Comparison of ENCODE assay signal across 12 mouse cellular contexts in the genomic region with DNA sequence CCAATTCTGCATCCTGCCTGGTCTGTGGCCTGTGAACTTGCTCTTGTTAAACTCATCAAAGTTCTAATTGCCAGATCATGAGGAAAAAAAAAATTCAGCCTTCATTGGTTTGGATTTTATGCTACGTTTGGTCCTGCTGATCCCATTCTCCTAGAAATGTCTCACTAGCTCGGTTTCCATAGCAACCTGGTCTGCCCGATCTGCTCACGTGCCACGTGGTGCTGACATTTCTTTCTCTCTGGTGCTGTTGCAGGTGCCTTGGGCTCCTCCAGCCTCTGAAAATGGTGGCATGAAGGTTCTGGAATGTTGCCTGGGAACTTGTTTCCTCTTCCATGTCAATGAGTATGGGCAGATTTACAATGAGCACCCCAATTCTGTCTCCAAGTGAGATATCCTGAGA. TPM values are rescaled to one million over a fixed set of nuclear protein-coding genes. Genes with fewer than 3 reads are reported as not detected.
A peak's percentile ranks its signal among the peaks of the same experiment; 100 is the strongest.
DNase-seq lines count a peak whose midpoint lies in the region; ATAC-seq and TF ChIP-seq lines count a peak whose summit lies in the region.
"Had no signal": no experiment of that assay in that cellular context is flagged by ENCODE, and none has a peak within 500 bp of the region (broad histone marks: within the 10 kb centered on the region; RNA-seq: fewer than 3 reads in every experiment).

No protein-coding gene starts in this region.

- peaks cover 42% of the 10 kb centered on the region for H3K4me1 ChIP-seq in neural tube, embryonic 13.5 days (replicated peaks)
- H3K4me1 ChIP-seq in forebrain, embryonic 13.5 days: peaks cover 55% of the 10 kb centered on the region
- H3K4me1 ChIP-seq in lung, postnatal 0 days (ENCODE audit: insufficient read depth, low read depth, low read length): no peaks in the 10 kb centered on the region

- WGBS in neural tube, embryonic 13.5 days: 18% methylated on average over 5 of the region's 5 CpGs
- WGBS in forebrain, embryonic 13.5 days: 13% methylated on average over 5 of the region's 5 CpGs
- 19% methylated on average over 5 of the region's 5 CpGs for WGBS in lung, postnatal 0 days

- no peaks in the 10 kb centered on the region for H3K36me3 ChIP-seq in neural tube, embryonic 13.5 days
- no peaks in the 10 kb centered on the region for H3K36me3 ChIP-seq in forebrain, embryonic 13.5 days (ENCODE audit: poor library complexity, severe bottlenecking)
- H3K36me3 ChIP-seq in lung, postnatal 0 days (ENCODE audit: insufficient read depth, low read length): no peaks in the 10 kb centered on the region
- H3K36me3 ChIP-seq: G1E had no signal

- no peak for TF ChIP-seq CTCF in lung, postnatal 0 days (IDR thresholded peaks at IDR 0.05)

- TF ChIP-seq EP300 in lung, postnatal 0 days (IDR thresholded peaks at IDR 0.05): no peak

- peak overlapping the region; percentile 61 for H3K27ac ChIP-seq in neural tube, embryonic 13.5 days (replicated peaks)
- H3K27ac ChIP-seq in forebrain, embryonic 13.5 days: peak overlapping the region; percentile 69
- no peak overlapping the region for H3K27ac ChIP-seq in lung, postnatal 0 days (ENCODE audit: low read length)

- no peaks in the 10 kb centered on the region for H3K9me3 ChIP-seq in neural tube, embryonic 13.5 days
- no peaks in the 10 kb centered on the region for H3K9me3 ChIP-seq in forebrain, embryonic 13.5 days (replicated peaks)
- no peaks in the 10 kb centered on the region for H3K9me3 ChIP-seq in lung, postnatal 0 days (ENCODE audit: low read length)
- H3K9me3 ChIP-seq: G1E had no signal

- no peaks in the 10 kb centered on the region for H3K27me3 ChIP-seq in neural tube, embryonic 13.5 days
- H3K27me3 ChIP-seq in forebrain, embryonic 13.5 days: no peaks in the 10 kb centered on the region
- no peaks in the 10 kb centered on the region for H3K27me3 ChIP-seq in lung, postnatal 0 days (replicated peaks; ENCODE audit: insufficient read depth, low read length)

- ATAC-seq in neural tube, embryonic 13.5 days (ENCODE audit: low read depth): no peak
- ATAC-seq in forebrain, embryonic 13.5 days: peak; percentile 54; the same call in 1 of the 2 replicates
- no peak for ATAC-seq in lung, postnatal 0 days

- no peak for DNase-seq in neural tube, embryonic 10.5 days (ENCODE audit: extremely low spot score, low spot score)
- peak; percentile 53 to 56 for DNase-seq in left cerebral cortex, adult 9 months (ENCODE audit: low spot score in 2 of 2)
- DNase-seq in telencephalon, adult 2 months (ENCODE audit: low read depth, low spot score): peak; percentile 67
- no peak for DNase-seq in kidney, adult 18-20 months
- DNase-seq in lung, postnatal 0 days (ENCODE audit: low spot score): no peak
- DNase-seq: adrenal gland, postnatal 10 days; kidney, postnatal 25 days; liver; thymus, postnatal 4 days had no signal

- H3K9ac ChIP-seq in neural tube, embryonic 13.5 days: 0 out of 2 replicates have a peak overlapping the region, but pooled peaks have one; percentile 31
- H3K9ac ChIP-seq in forebrain, embryonic 13.5 days: no peak overlapping the region
- no peak overlapping the region for H3K9ac ChIP-seq in lung, postnatal 0 days (replicated peaks; ENCODE audit: low read depth)

- no peak overlapping the region for H3K4me2 ChIP-seq in neural tube, embryonic 13.5 days
- H3K4me2 ChIP-seq in forebrain, embryonic 13.5 days: no peak overlapping the region
- no peak overlapping the region for H3K4me2 ChIP-seq in lung, postnatal 0 days (replicated peaks; ENCODE audit: low read depth, low read length)

- no peak overlapping the region for H3K4me3 ChIP-seq in neural tube, embryonic 13.5 days
- no peak overlapping the region for H3K4me3 ChIP-seq in forebrain, embryonic 13.5 days
- no peak overlapping the region for H3K4me3 ChIP-seq in lung, postnatal 0 days (ENCODE audit: low read depth, low read length)

RNA-seq across cellular contexts. Expression of a gene that starts 39.4 kb away (rescaled TPM):
- 4,054 and 4,218 TPM in 2 replicates for polyA plus RNA-seq in neural tube, embryonic 13.5 days (2015; fragmentation: Nextera tagmentation; extraction: Ambion mirVana)
- 6,508 and 7,407 TPM in 2 replicates for polyA plus RNA-seq in forebrain, embryonic 13.5 days (2015; fragmentation: Nextera tagmentation; extraction: Ambion mirVana)
- 101 and 151 TPM in 2 replicates for polyA plus RNA-seq in lung, postnatal 0 days (2015; fragmentation: Nextera tagmentation; extraction: Ambion mirVana)
- polyA plus RNA-seq: G1E had no signal

RNA-seq across cellular contexts. Expression of a gene that starts 50.6 kb away (rescaled TPM):
- polyA plus RNA-seq in neural tube, embryonic 13.5 days (2015; fragmentation: Nextera tagmentation; extraction: Ambion mirVana): 165 TPM in 2 replicates
- polyA plus RNA-seq in forebrain, embryonic 13.5 days (2015; fragmentation: Nextera tagmentation; extraction: Ambion mirVana): 161 and 187 TPM in 2 replicates
- 59.0 and 68.8 TPM in 2 replicates for polyA plus RNA-seq in lung, postnatal 0 days (2015; fragmentation: Nextera tagmentation; extraction: Ambion mirVana)

Comparison
In these comparisons a context has a peak if more than half of its experiments do, and no peak if none do; other contexts are left out.
1. DNase-seq: peak in left cerebral cortex, adult 9 months (2 of 2) and telencephalon, adult 2 months (single experiment); none in neural tube, embryonic 10.5 days (single experiment), kidney, adult 18-20 months (single experiment) and lung, postnatal 0 days (single experiment).
2. RNA of a gene that starts 39.4 kb away (polyA plus RNA-seq): 6,508 to 7,407 TPM in forebrain, embryonic 13.5 days and 4,054 to 4,218 TPM in neural tube, embryonic 13.5 days; 101 to 151 TPM in lung, postnatal 0 days; every median in the first group is over 10 times any median in the second.